Mouse (Mus musculus): ENCODE data around the gene Ndufa1.
"Not testable (repeated sequence)": the region's sequence is repeated elsewhere in the genome, so short reads cannot be mapped to it uniquely, and the experiment has no call there.

DNA sequence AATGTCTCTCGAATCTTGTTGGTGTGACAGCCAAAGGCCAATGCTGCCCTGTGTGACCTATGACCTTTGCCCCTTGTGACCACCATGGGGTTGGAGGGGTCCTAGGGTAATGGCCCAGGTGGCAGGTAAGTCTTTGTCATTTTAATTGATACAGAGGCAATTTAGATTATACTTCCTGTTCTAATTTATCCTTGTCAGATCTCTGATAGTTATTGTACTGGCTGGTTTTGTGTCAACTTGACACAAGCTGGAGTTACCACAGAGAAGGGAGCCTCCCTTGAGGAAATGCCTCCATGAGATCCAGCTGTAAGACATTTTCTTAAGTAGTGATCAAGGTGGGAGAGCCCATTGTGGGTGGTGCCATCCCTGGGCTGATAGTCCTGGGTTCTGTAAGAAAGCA lies 31.2 kb upstream of the Ndufa1 start, which contains the start of gene Rhox1:
- not testable (repeated sequence) for TF ChIP-seq ETS1 (conservative IDR thresholded peaks at IDR 0.05; ENCODE audit: low read depth, low read length); USF1 (IDR thresholded peaks at IDR 0.05; ENCODE audit: low read depth, low read length); TCF12 (IDR thresholded peaks at IDR 0.05; ENCODE audit: low read depth, low read length); IRF4 (IDR thresholded peaks at IDR 0.05; ENCODE audit: low read depth, low read length); CTCF (conservative IDR thresholded peaks at IDR 0.05 in 1 of 2, IDR thresholded peaks at IDR 0.05 in 1 of 2; ENCODE audit: low read depth in 2 of 2, low read length in 2 of 2); USF2 (conservative IDR thresholded peaks at IDR 0.05; ENCODE audit: low read depth, low read length); MEF2A (IDR thresholded peaks at IDR 0.05; ENCODE audit: borderline replicate concordance, low read depth, low read length); MAFK (IDR thresholded peaks at IDR 0.05; ENCODE audit: insufficient replicate concordance, low read length); SMC3 (IDR thresholded peaks at IDR 0.05; ENCODE audit: low read depth, low read length); BHLHE40 (IDR thresholded peaks at IDR 0.05; ENCODE audit: low read depth, low read length); POLR2A (IDR thresholded peaks at IDR 0.05; ENCODE audit: low read depth, low read length); RCOR1 (conservative IDR thresholded peaks at IDR 0.05; ENCODE audit: low read depth, low read length)
